Comparison of ENCODE assay signal across 8 mouse cellular contexts in genomic region chr5:114567565-114568197, GRCm38 (mm10). TPM values are rescaled to one million over a fixed set of nuclear protein-coding genes. Genes with fewer than 3 reads are reported as not detected.
DNase-seq lines count a peak whose midpoint lies in the region; ATAC-seq and TF ChIP-seq lines count a peak whose summit lies in the region.

Fam222a (plus strand) TSS chr5:114568016.

- TF ChIP-seq POLR2A in thymus, adult 2 months (IDR thresholded peaks at IDR 0.05; ENCODE audit: control insufficient read depth, extremely low read depth, insufficient read depth, low read length, poor library complexity), result no peak

- peak within 1 kb of the TSS; percentile 96 for H3K4me2 ChIP-seq in embryonic facial prominence, embryonic 12.5 days (replicated peaks)
- peak within 1 kb of the TSS; percentile 100 for H3K4me2 ChIP-seq in heart, embryonic 15.5 days
- H3K4me2 ChIP-seq in liver, embryonic 16.5 days (ENCODE audit: low read depth, low read length), result peak within 1 kb of the TSS; percentile 80
- H3K4me2 ChIP-seq in neural tube, embryonic 12.5 days (replicated peaks), result peak within 1 kb of the TSS; percentile 89

- peak; percentile 61 for ATAC-seq in embryonic facial prominence, embryonic 12.5 days (ENCODE audit: insufficient number of reproducible peaks, insufficient read depth, low FRiP score, low TSS enrichment)
- peak; percentile 64 for ATAC-seq in heart, embryonic 15.5 days (replicated peaks; ENCODE audit: insufficient number of reproducible peaks, insufficient read depth, low FRiP score, low read depth)
- peak; percentile 65 for ATAC-seq in liver, embryonic 16.5 days (ENCODE audit: low read depth)
- ATAC-seq in neural tube, embryonic 12.5 days (ENCODE audit: low FRiP score, low read depth), result peak; percentile 55

- peaks cover 43% of the 10 kb centered on the region for H3K27me3 ChIP-seq in embryonic facial prominence, embryonic 12.5 days
- H3K27me3 ChIP-seq in heart, embryonic 15.5 days, result peaks cover 39% of the 10 kb centered on the region
- peaks cover 68% of the 10 kb centered on the region for H3K27me3 ChIP-seq in liver, embryonic 16.5 days (ENCODE audit: control insufficient read depth, insufficient read depth, low read depth, low read length)
- H3K27me3 ChIP-seq in neural tube, embryonic 12.5 days (replicated peaks), result peaks cover 5% of the 10 kb centered on the region; the same call in 1 of the 2 replicates
- no peaks in the 10 kb centered on the region for H3K27me3 ChIP-seq in thymus, adult 2 months (ENCODE audit: control insufficient read depth, insufficient read depth, low read length)

- peaks cover 48% of the 10 kb centered on the region for H3K4me1 ChIP-seq in embryonic facial prominence, embryonic 12.5 days
- H3K4me1 ChIP-seq in heart, embryonic 15.5 days (replicated peaks), result peaks cover 50% of the 10 kb centered on the region
- peaks cover 15% of the 10 kb centered on the region for H3K4me1 ChIP-seq in liver, embryonic 16.5 days (ENCODE audit: control insufficient read depth, low read depth, low read length)
- H3K4me1 ChIP-seq in neural tube, embryonic 12.5 days, result peaks cover 43% of the 10 kb centered on the region
- peaks cover 34% of the 10 kb centered on the region for H3K4me1 ChIP-seq in thymus, adult 2 months (replicated peaks; ENCODE audit: control insufficient read depth, insufficient read depth, low read length)

- H3K9ac ChIP-seq in embryonic facial prominence, embryonic 12.5 days, result peak within 1 kb of the TSS; percentile 62
- peak within 1 kb of the TSS; percentile 67 for H3K9ac ChIP-seq in heart, embryonic 15.5 days
- peak within 1 kb of the TSS; percentile 48 for H3K9ac ChIP-seq in liver, embryonic 16.5 days (ENCODE audit: low read depth, low read length)
- H3K9ac ChIP-seq in neural tube, embryonic 12.5 days, result peak within 1 kb of the TSS; percentile 82

- peak within 1 kb of the TSS; percentile 66 for H3K4me3 ChIP-seq in embryonic facial prominence, embryonic 12.5 days
- peak within 1 kb of the TSS; percentile 83 for H3K4me3 ChIP-seq in heart, embryonic 15.5 days
- H3K4me3 ChIP-seq in liver, embryonic 16.5 days (ENCODE audit: low read depth, low read length), result peak within 1 kb of the TSS; percentile 66
- H3K4me3 ChIP-seq in neural tube, embryonic 12.5 days, result peak within 1 kb of the TSS; percentile 60
- peak within 1 kb of the TSS; percentile 67 for H3K4me3 ChIP-seq in thymus, adult 2 months (ENCODE audit: control insufficient read depth, insufficient read depth, low read length)

- TF ChIP-seq CTCF in thymus, adult 2 months (IDR thresholded peaks at IDR 0.05; ENCODE audit: borderline replicate concordance, control insufficient read depth, extremely low read depth, insufficient read depth, low read length, poor library complexity), result peak; percentile 84; the same call in 1 of the 2 replicates

- no peaks in the 10 kb centered on the region for H3K36me3 ChIP-seq in embryonic facial prominence, embryonic 12.5 days
- no peaks in the 10 kb centered on the region for H3K36me3 ChIP-seq in heart, embryonic 15.5 days
- H3K36me3 ChIP-seq in liver, embryonic 16.5 days (ENCODE audit: control insufficient read depth, insufficient read depth), result no peaks in the 10 kb centered on the region
- H3K36me3 ChIP-seq in neural tube, embryonic 12.5 days, result no peaks in the 10 kb centered on the region
- no peaks in the 10 kb centered on the region for H3K36me3 ChIP-seq in thymus, adult 2 months (ENCODE audit: control insufficient read depth, insufficient read depth, low read length)

- DNase-seq in CD8-positive naive resting alpha-beta T cell, adult 2 months (ENCODE audit: low read depth in 2 of 2, low spot score in 2 of 2), result peak; percentile 38 to 47
- peak; percentile 70 for DNase-seq in adrenal gland, postnatal 25 days
- DNase-seq in kidney, postnatal 14 days, result peak; percentile 84
- peak; percentile 80 for DNase-seq in thymus, adult 2 months

- H3K27ac ChIP-seq in embryonic facial prominence, embryonic 12.5 days, result peak within 1 kb of the TSS; percentile 75
- H3K27ac ChIP-seq in heart, embryonic 15.5 days, result peak within 1 kb of the TSS; percentile 69
- H3K27ac ChIP-seq in liver, embryonic 16.5 days (ENCODE audit: low read length), result no peak within 1 kb of the TSS
- peak within 1 kb of the TSS; percentile 86 for H3K27ac ChIP-seq in neural tube, embryonic 12.5 days
- H3K27ac ChIP-seq in thymus, adult 2 months (ENCODE audit: control insufficient read depth, insufficient read depth, low read length), result no peak within 1 kb of the TSS

- H3K9me3 ChIP-seq in embryonic facial prominence, embryonic 12.5 days, result 0 out of 2 replicates have a peak, but pooled peaks cover 6% of the 10 kb centered on the region
- H3K9me3 ChIP-seq in heart, embryonic 15.5 days (replicated peaks), result no peaks in the 10 kb centered on the region; the same call in 1 of the 2 replicates
- H3K9me3 ChIP-seq in liver, embryonic 16.5 days (replicated peaks; ENCODE audit: control insufficient read depth, low read length), result no peaks in the 10 kb centered on the region; the same call in 1 of the 2 replicates
- 0 out of 2 replicates have a peak, but pooled peaks cover 7% of the 10 kb centered on the region for H3K9me3 ChIP-seq in neural tube, embryonic 12.5 days

- WGBS in embryonic facial prominence, embryonic 12.5 days, result under 1% methylated on average over 71 of the region's 72 CpGs
- WGBS in heart, embryonic 15.5 days, result under 1% methylated on average over 63 of the region's 72 CpGs
- 0% methylated on average over 68 of the region's 72 CpGs for WGBS in liver, embryonic 16.5 days (ENCODE audit: insufficient replicate concordance)
- under 1% methylated on average over 70 of the region's 72 CpGs for WGBS in neural tube, embryonic 12.5 days
- under 1% methylated on average over 71 of the region's 72 CpGs for WGBS in thymus, adult 2 months

RNA-seq across cellular contexts. Expression of gene Fam222a, which starts in this region (rescaled TPM):
- 26.9 and 39.8 TPM in 2 replicates for total RNA-seq in adrenal gland, postnatal 25 days (2021)
- 2.9 and 3.4 TPM in 2 replicates for polyA plus RNA-seq in embryonic facial prominence, embryonic 12.5 days (2016; fragmentation: Nextera tagmentation; extraction: Ambion mirVana)
- polyA plus RNA-seq in heart, embryonic 15.5 days (2015; fragmentation: Nextera tagmentation; extraction: Ambion mirVana), result 0.74 and 1.6 TPM in 2 replicates
- 0.46 and 0.67 TPM in 2 replicates for polyA plus RNA-seq in liver, embryonic 16.5 days (2015; fragmentation: Nextera tagmentation; extraction: Ambion mirVana)
- polyA plus RNA-seq in neural tube, embryonic 12.5 days (2016; fragmentation: Nextera tagmentation; extraction: Ambion mirVana), result 7.2 and 8.0 TPM in 2 replicates
- 15.3 and 18.4 TPM in 2 replicates for polyA plus RNA-seq in thymus, adult 2 months (2012; rRNA removed)

Comparison
In these comparisons a context has a peak if more than half of its experiments do, and no peak if none do; other contexts are left out.
1. Peak in ATAC-seq, H3K4me3 ChIP-seq, H3K9ac ChIP-seq and H3K4me2 ChIP-seq in liver, embryonic 16.5 days; RNA of the gene not detected or under 1 TPM.
2. H3K27ac ChIP-seq: peak in embryonic facial prominence, embryonic 12.5 days (single experiment), heart, embryonic 15.5 days (single experiment) and neural tube, embryonic 12.5 days (single experiment); none in liver, embryonic 16.5 days (single experiment) and thymus, adult 2 months (single experiment).
3. Peak in every context shown above with its lines, with median percentiles within 50 percentile points of each other: DNase-seq, ATAC-seq, H3K4me2 ChIP-seq, H3K4me3 ChIP-seq and H3K9ac ChIP-seq.